Mouse (Mus musculus): ENCODE measurements around the gene Trim47.

DNA sequence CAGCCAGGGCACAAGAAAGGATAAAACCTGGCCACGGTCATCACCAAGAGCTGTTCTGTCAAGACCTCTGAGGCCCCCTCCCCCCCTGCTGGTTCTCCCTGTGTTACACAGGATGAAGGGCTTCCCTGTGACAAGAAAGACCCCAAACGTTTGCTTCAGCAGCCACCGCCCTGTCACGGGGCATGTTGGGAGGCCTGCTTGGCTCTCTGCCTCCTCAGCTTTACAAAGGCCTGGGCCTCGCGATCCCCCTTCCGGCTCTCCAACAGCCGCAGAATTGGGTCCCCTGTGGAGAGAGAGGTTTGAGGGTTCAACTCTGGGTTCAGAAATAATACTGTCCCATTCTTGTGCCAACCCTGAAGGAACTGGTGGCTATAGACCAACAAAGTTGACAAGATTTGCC, 64.5 kb downstream of the Trim47 start:
- TF ChIP-seq CTCF (IDR thresholded peaks at IDR 0.05; ENCODE audit: control insufficient read depth, insufficient read depth, insufficient replicate concordance, low read depth, low read length) (no peak), POLR2A (IDR thresholded peaks at IDR 0.05; ENCODE audit: control insufficient read depth, low read depth, low read length) (no peak)

All from testis, adult 2 months (tissue).